Mouse (Mus musculus) kidney, postnatal 0 days (tissue): ENCODE results near the gene Edem3. TPM values are rescaled to one million over a fixed set of nuclear protein-coding genes. Genes with fewer than 3 reads are reported as not detected.

Experiments
- ATAC-seq: fragments of 200-750 bp; cut with Nextera tagmentation; replicated peaks from 2 replicates; pipeline ENCODE4 v1.8.0; 2017; ENCODE audit warnings: low read depth, moderate number of reproducible peaks, moderate TSS enrichment, moderate library complexity; ENCODE audit not compliant: low FRiP score
- DNase-seq: peaks from one replicate; pipeline ENCODE4 v3.0.0-alpha.2; 2016; ENCODE audit warnings: low spot score
- H3K27ac ChIP-seq: fragments of 300-500 bp; sonication (generic); 2 replicates; pipeline ENCODE4 v1.5.1; 2014; ENCODE audit warnings: mild to moderate bottlenecking
- H3K27me3 ChIP-seq: fragments of 300-500 bp; sonication (generic); 2 replicates; pipeline ENCODE4 v1.6.1; 2014; ENCODE audit warnings: low read length, mixed read lengths; ENCODE audit not compliant: insufficient read depth
- H3K36me3 ChIP-seq: fragments of 300-500 bp; sonication (generic); 2 replicates; pipeline ENCODE4 v1.6.1; 2014; ENCODE audit warnings: low read length, mixed read lengths; ENCODE audit not compliant: insufficient read depth
- H3K4me1 ChIP-seq: fragments of 300-500 bp; sonication (generic); replicated peaks from 2 replicates; pipeline ENCODE4 v1.6.1; 2014; ENCODE audit warnings: antibody characterized with exemption, low read length, mixed read lengths; ENCODE audit not compliant: insufficient read depth
- H3K4me2 ChIP-seq: fragments of 300-500 bp; sonication (generic); 2 replicates; pipeline ENCODE4 v1.6.1; 2014; ENCODE audit warnings: mild to moderate bottlenecking, low read length, moderate library complexity, mixed read lengths
- H3K4me3 ChIP-seq: fragments of 300-500 bp; sonication (generic); replicated peaks from 2 replicates; pipeline ENCODE4 v1.5.1; 2014; ENCODE audit warnings: low read depth, low read length
- H3K9ac ChIP-seq: fragments of 300-500 bp; sonication (generic); 2 replicates; pipeline ENCODE4 v1.6.1; 2014; ENCODE audit warnings: low read depth, low read length
- H3K9me3 ChIP-seq: fragments of 300-500 bp; sonication (generic); replicated peaks from 2 replicates; pipeline ENCODE4 v1.6.1; 2016; ENCODE audit warnings: low read length, inconsistent platforms, mixed read lengths
- CTCF ChIP-seq: IDR thresholded peaks from 2 replicates; pipeline ENCODE4 v1.5.1; 2016; ENCODE audit warnings: antibody characterized with exemption, low read depth, mild to moderate bottlenecking, moderate library complexity
- WGBS: fragments of 180-500 bp; shearing (Covaris S2); extraction: QIAGEN DNeasy Blood & Tissue Kit; methylation state at CpG from one replicate; pipeline ENCODE4 v1.1.7; 2014; 5-methylcytosine and 5-hydroxymethylcytosine counted together
- polyA plus RNA-seq: library from polyadenylated mRNA; unstranded; fragments of >200 nt; fragmentation: Nextera tagmentation; extraction: Ambion mirVana; gene quantifications from 2 replicates; pipeline ENCODE4 v1.2.1, GENCODE M21; 2015

Edem3 gene
- polyA plus RNA-seq, 1 experiment from 2014 or later, result 11.7 TPM

- Histone ChIP-seq H3K27ac (no peak overlapping the region), H3K27me3 (no peaks in the 10 kb centered on the region), H3K9me3 (no peaks in the 10 kb centered on the region), H3K4me1 (peaks cover 10% of the 10 kb centered on the region; the same call in 1 of the 2 replicates), H3K36me3 (no peaks in the 10 kb centered on the region), H3K4me3 (no peak overlapping the region), H3K4me2 (no peak overlapping the region), H3K9ac (no peak overlapping the region)
- ATAC-seq (no peak), DNase-seq (no peak)
- no peak for TF ChIP-seq CTCF
- WGBS, result 72% methylated on average over 7 of the region's 7 CpGs
Observed at GRCm38 (mm10) chr1:151711062-151711461, 44.1 kb upstream of the Edem3 start.

- no peak overlapping the region for H3K4me3 ChIP-seq
- peaks cover 10% of the 10 kb centered on the region for H3K4me1 ChIP-seq
- no peak for ATAC-seq
- no peak overlapping the region for H3K4me2 ChIP-seq
- H3K27me3 ChIP-seq, result no peaks in the 10 kb centered on the region
- WGBS, result 47% methylated on average over 5 of the region's 5 CpGs
- DNase-seq, result no peak
- H3K9ac ChIP-seq, result no peak overlapping the region
- H3K27ac ChIP-seq, result no peak overlapping the region
- no peak for TF ChIP-seq CTCF
- no peaks in the 10 kb centered on the region for H3K36me3 ChIP-seq
- H3K9me3 ChIP-seq, result no peaks in the 10 kb centered on the region
Observed at GRCm38 (mm10) chr1:151712664-151713063, 42.5 kb upstream of the Edem3 start.

GRCm38 (mm10) chr1:151713622-151714021 lies 41.5 kb upstream of the Edem3 start:
- Histone ChIP-seq H3K4me2 (no peak overlapping the region), H3K9me3 (no peaks in the 10 kb centered on the region), H3K9ac (no peak overlapping the region), H3K4me3 (no peak overlapping the region), H3K27me3 (no peaks in the 10 kb centered on the region), H3K27ac (no peak overlapping the region), H3K36me3 (no peaks in the 10 kb centered on the region), H3K4me1 (peaks cover 10% of the 10 kb centered on the region)
- no peak for TF ChIP-seq CTCF
- ATAC-seq (no peak), DNase-seq (no peak)

GRCm38 (mm10) chr1:151716024-151716710 lies 39.0 kb upstream of the Edem3 start:
- no peaks in the 10 kb centered on the region for H3K9me3 ChIP-seq
- H3K27me3 ChIP-seq, result no peaks in the 10 kb centered on the region
- TF ChIP-seq CTCF, result peak; percentile 56
- ATAC-seq (peak; percentile 97), DNase-seq (peak; percentile 79)
- no peaks in the 10 kb centered on the region; the same call in 1 of the 2 replicates for H3K4me1 ChIP-seq
- no peaks in the 10 kb centered on the region for H3K36me3 ChIP-seq
- peak overlapping the region; percentile 75 for H3K27ac ChIP-seq
- H3K9ac ChIP-seq, result no peak overlapping the region
- WGBS, result 65% methylated on average over 11 of the region's 11 CpGs
- H3K4me2 ChIP-seq, result no peak overlapping the region
- H3K4me3 ChIP-seq, result no peak overlapping the region

- H3K4me2 ChIP-seq, result no peak overlapping the region
- H3K9ac ChIP-seq, result no peak overlapping the region
- ATAC-seq, result no peak
- no peaks in the 10 kb centered on the region for H3K36me3 ChIP-seq
- no peak for DNase-seq
- H3K4me1 ChIP-seq, result no peaks in the 10 kb centered on the region; the same call in 1 of the 2 replicates
- no peaks in the 10 kb centered on the region for H3K9me3 ChIP-seq
- H3K27ac ChIP-seq, result no peak overlapping the region
- 89% methylated on average over 5 of the region's 5 CpGs for WGBS
- H3K4me3 ChIP-seq, result no peak overlapping the region
- H3K27me3 ChIP-seq, result no peaks in the 10 kb centered on the region
- no peak for TF ChIP-seq CTCF
Observed at GRCm38 (mm10) chr1:151717624-151718023, 37.5 kb upstream of the Edem3 start.

GRCm38 (mm10) chr1:151718575-151718974 lies 36.6 kb upstream of the Edem3 start:
- H3K9me3 ChIP-seq, result no peaks in the 10 kb centered on the region
- no peaks in the 10 kb centered on the region; the same call in 1 of the 2 replicates for H3K4me1 ChIP-seq
- no peak for TF ChIP-seq CTCF
- H3K4me2 ChIP-seq, result no peak overlapping the region
- H3K36me3 ChIP-seq, result no peaks in the 10 kb centered on the region
- 87% methylated on average over 8 of the region's 8 CpGs for WGBS
- H3K27me3 ChIP-seq, result no peaks in the 10 kb centered on the region
- no peak overlapping the region for H3K9ac ChIP-seq
- H3K27ac ChIP-seq, result no peak overlapping the region
- no peak overlapping the region for H3K4me3 ChIP-seq
- DNase-seq, result no peak
- ATAC-seq, result no peak

GRCm38 (mm10) chr1:151719911-151720310 lies 35.3 kb upstream of the Edem3 start:
- no peak overlapping the region for H3K9ac ChIP-seq
- no peaks in the 10 kb centered on the region; the same call in 1 of the 2 replicates for H3K4me1 ChIP-seq
- WGBS, result 50% methylated on average over 5 of the region's 5 CpGs
- DNase-seq, result no peak
- H3K36me3 ChIP-seq, result no peaks in the 10 kb centered on the region
- no peak overlapping the region for H3K27ac ChIP-seq
- no peak for ATAC-seq
- H3K27me3 ChIP-seq, result no peaks in the 10 kb centered on the region
- H3K4me3 ChIP-seq, result no peak overlapping the region
- H3K9me3 ChIP-seq, result no peaks in the 10 kb centered on the region
- H3K4me2 ChIP-seq, result no peak overlapping the region
- no peak for TF ChIP-seq CTCF
